Mouse (Mus musculus): ENCODE data around the gene Smim1. TPM values are rescaled to one million over a fixed set of nuclear protein-coding genes. Genes with fewer than 3 reads are reported as not detected.

Gene Smim1
- polyA plus RNA-seq, 2 experiments = 20.7 to 22.4 TPM

DNA sequence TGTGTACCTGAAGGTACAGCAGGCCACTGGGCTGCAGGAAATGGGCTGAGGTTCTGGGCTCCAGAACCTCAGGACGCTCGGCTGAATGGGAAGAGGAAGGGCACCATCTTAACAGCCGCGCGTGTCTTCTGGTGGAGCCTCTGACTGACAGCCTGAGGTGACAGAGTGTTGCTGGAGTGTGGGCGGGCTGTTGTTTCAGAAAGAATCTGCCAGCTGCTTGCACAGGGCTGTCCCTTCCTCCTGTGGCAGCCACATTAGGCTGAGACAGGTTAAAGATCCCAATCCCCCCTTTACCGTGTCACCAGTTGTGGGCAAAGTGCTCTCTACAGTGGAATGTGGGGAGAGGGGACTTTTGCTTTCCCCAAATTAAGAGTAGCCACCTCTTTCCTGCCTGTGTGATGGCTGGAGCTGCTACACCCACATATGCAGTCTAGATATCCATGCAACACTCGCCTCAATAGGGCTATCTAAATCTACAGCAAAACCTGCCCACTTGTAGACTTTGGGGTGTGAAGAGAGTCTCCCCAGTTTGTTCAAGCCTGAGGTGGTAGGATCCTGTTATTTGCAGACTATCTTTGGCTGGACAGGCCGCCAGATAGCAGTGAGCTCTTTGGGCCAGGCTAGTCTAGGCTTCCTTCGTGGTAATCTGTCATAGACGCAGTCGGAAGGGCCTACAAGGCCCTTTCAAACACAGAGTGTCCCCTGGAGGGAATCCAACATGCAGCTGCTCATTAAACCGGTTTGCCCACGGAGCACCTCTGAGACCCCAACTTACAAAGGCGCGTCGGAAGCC is 1.1 kb downstream of the Smim1 start:
- 0 out of 2 replicates have a peak overlapping the region, but pooled peaks have one; percentile 48 for H3K9ac ChIP-seq (ENCODE audit: low read depth, low read length, severe bottlenecking)
- 37% methylated on average over 17 of the region's 17 CpGs for WGBS

DNA sequence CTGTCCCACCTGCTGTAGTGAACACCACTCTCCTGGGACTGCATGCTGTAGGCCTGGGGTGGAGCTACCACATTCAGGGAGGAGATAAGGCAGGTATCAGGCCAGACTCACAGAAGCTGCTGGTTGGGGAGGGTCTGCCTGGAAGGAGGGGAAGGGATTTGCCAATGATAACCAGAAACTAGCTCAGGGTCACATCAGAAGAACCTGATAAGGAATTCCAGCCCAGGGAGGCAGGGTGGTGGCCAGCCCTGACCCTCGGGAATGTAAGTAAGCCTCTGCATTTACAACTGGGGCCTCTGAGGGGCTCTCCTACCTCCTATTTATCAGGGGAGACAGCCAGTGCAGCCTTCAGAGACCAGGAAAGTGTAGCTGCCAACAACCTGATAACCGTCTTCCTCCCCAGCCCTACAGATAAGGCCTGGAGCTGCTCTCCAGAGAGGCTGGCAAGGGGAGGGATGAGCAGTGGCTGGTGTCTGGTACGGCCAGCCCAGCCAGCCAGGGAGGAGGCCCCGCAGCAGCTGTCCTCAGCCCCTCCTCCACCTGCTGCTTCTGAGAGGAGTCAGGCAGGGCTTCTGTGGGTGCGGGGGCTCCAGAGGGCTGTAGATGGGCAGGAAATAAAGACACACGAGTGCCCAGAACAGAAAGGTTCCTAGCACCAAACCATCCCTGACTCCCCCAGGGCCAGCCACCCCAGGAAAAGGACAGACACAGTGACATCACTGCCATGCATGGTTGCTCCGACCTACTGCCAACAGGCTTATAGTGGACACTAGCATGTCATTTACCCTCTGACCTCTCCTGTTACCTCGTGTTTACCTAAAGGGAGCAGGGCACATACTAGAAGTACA is 2.1 kb downstream of the Smim1 start:
- H3K4me2 ChIP-seq (replicated peaks; ENCODE audit: low read depth, low read length, severe bottlenecking) = no peak overlapping the region
- no peak for DNase-seq (ENCODE audit: low spot score)
- 21% methylated on average over 8 of the region's 8 CpGs for WGBS

More for the DNA sequence above, 1.1 kb downstream of the Smim1 start:
- no peak for ATAC-seq (ENCODE audit: low FRiP score, low read depth)
- no peak for DNase-seq (ENCODE audit: low spot score)
- Histone ChIP-seq H3K36me3 (ENCODE audit: control insufficient read depth, insufficient read depth, low read length) (peaks cover 27% of the 10 kb centered on the region), H3K4me2 (replicated peaks; ENCODE audit: low read depth, low read length, severe bottlenecking) (peak overlapping the region; percentile 59; the same call in 1 of the 2 replicates), H3K9me3 (ENCODE audit: control insufficient read depth, low read length) (no peaks in the 10 kb centered on the region), H3K27me3 (ENCODE audit: control insufficient read depth, insufficient read depth, low read length) (peaks cover 33% of the 10 kb centered on the region), H3K4me1 (ENCODE audit: control insufficient read depth, insufficient read depth, low read length) (peaks cover 11% of the 10 kb centered on the region), H3K4me3 (replicated peaks; ENCODE audit: low read length) (peak overlapping the region; percentile 34), H3K27ac (replicated peaks; ENCODE audit: low read depth, low read length) (no peak overlapping the region)
- TF ChIP-seq POLR2A (IDR thresholded peaks at IDR 0.05; ENCODE audit: borderline replicate concordance, extremely low read depth, insufficient read depth, insufficient read length) = no peak

DNA sequence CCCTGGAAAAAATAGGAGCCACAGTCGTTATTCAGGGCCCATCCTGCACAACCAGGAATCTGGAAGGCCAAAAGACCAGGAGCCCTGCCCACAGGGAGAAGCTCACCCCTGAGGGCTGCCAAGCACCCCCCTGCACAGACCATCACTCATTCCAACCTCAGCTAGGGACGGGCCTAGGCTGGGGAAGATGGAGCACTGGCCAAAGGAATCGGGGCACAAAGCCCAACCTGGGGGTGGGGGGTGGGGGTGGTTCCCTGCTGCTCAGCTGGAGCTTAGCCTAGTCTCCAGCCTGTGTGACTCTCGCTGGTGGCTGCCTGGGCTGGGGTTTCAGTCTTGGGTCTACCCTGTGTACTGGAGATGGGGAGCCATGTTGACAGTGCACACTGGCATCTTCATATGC is 3.2 kb downstream of the Smim1 start:
- Histone ChIP-seq H3K27me3 (ENCODE audit: control insufficient read depth, insufficient read depth, low read length) (peaks cover 33% of the 10 kb centered on the region), H3K4me3 (replicated peaks; ENCODE audit: low read length) (no peak overlapping the region), H3K36me3 (ENCODE audit: control insufficient read depth, insufficient read depth, low read length) (peaks cover 48% of the 10 kb centered on the region), H3K27ac (replicated peaks; ENCODE audit: low read depth, low read length) (no peak overlapping the region), H3K9me3 (ENCODE audit: control insufficient read depth, low read length) (no peaks in the 10 kb centered on the region), H3K9ac (ENCODE audit: low read depth, low read length, severe bottlenecking) (no peak overlapping the region), H3K4me1 (ENCODE audit: control insufficient read depth, insufficient read depth, low read length) (peaks cover 11% of the 10 kb centered on the region), H3K4me2 (replicated peaks; ENCODE audit: low read depth, low read length, severe bottlenecking) (no peak overlapping the region)
- DNase-seq (ENCODE audit: low spot score) (no peak), ATAC-seq (ENCODE audit: low FRiP score, low read depth) (no peak)
- no peak for TF ChIP-seq POLR2A (IDR thresholded peaks at IDR 0.05; ENCODE audit: borderline replicate concordance, extremely low read depth, insufficient read depth, insufficient read length)
- WGBS = 34% methylated on average over 4 of the region's 4 CpGs

More for the DNA sequence above, 2.1 kb downstream of the Smim1 start:
- TF ChIP-seq POLR2A (IDR thresholded peaks at IDR 0.05; ENCODE audit: borderline replicate concordance, extremely low read depth, insufficient read depth, insufficient read length) = no peak
- Histone ChIP-seq H3K9me3 (ENCODE audit: control insufficient read depth, low read length) (no peaks in the 10 kb centered on the region), H3K4me1 (ENCODE audit: control insufficient read depth, insufficient read depth, low read length) (peaks cover 11% of the 10 kb centered on the region), H3K27me3 (ENCODE audit: control insufficient read depth, insufficient read depth, low read length) (peaks cover 33% of the 10 kb centered on the region), H3K4me3 (replicated peaks; ENCODE audit: low read length) (no peak overlapping the region), H3K9ac (ENCODE audit: low read depth, low read length, severe bottlenecking) (no peak overlapping the region), H3K27ac (replicated peaks; ENCODE audit: low read depth, low read length) (no peak overlapping the region), H3K36me3 (ENCODE audit: control insufficient read depth, insufficient read depth, low read length) (peaks cover 36% of the 10 kb centered on the region)
- peak; percentile 18; the same call in 1 of the 2 replicates for ATAC-seq (ENCODE audit: low FRiP score, low read depth)

DNA sequence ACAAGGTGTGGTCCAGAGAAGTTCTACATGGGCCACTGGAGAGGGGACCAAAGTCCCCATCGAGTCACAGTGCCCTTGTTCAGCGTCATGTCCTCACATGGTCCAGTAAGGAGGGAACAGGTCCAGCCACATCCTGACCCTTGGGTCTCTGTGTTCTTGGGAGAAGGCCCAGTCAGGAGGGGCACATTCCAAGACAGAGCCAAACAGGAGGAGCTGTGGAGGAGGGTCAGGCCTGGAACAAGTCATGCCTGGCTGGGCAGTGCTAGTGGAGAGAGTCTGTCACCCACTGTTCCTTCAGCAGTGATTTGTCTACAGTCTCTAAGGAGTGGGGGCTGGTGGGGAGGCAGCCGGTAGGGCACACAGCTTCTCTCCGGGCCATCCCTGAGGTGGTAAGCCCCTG is 3.6 kb downstream of the Smim1 start:
- ATAC-seq (ENCODE audit: low FRiP score, low read depth) = no peak
- H3K4me3 ChIP-seq (replicated peaks; ENCODE audit: low read length) = no peak overlapping the region
- peaks cover 11% of the 10 kb centered on the region for H3K4me1 ChIP-seq (ENCODE audit: control insufficient read depth, insufficient read depth, low read length)
- no peak overlapping the region for H3K9ac ChIP-seq (ENCODE audit: low read depth, low read length, severe bottlenecking)
- peaks cover 50% of the 10 kb centered on the region for H3K36me3 ChIP-seq (ENCODE audit: control insufficient read depth, insufficient read depth, low read length)
- H3K9me3 ChIP-seq (ENCODE audit: control insufficient read depth, low read length) = no peaks in the 10 kb centered on the region
- H3K27me3 ChIP-seq (ENCODE audit: control insufficient read depth, insufficient read depth, low read length) = peaks cover 31% of the 10 kb centered on the region
- 80% methylated on average over 4 of the region's 4 CpGs for WGBS
- DNase-seq (ENCODE audit: low spot score) = no peak
- H3K27ac ChIP-seq (replicated peaks; ENCODE audit: low read depth, low read length) = no peak overlapping the region
- TF ChIP-seq POLR2A (IDR thresholded peaks at IDR 0.05; ENCODE audit: borderline replicate concordance, extremely low read depth, insufficient read depth, insufficient read length) = no peak
- H3K4me2 ChIP-seq (replicated peaks; ENCODE audit: low read depth, low read length, severe bottlenecking) = no peak overlapping the region

DNA sequence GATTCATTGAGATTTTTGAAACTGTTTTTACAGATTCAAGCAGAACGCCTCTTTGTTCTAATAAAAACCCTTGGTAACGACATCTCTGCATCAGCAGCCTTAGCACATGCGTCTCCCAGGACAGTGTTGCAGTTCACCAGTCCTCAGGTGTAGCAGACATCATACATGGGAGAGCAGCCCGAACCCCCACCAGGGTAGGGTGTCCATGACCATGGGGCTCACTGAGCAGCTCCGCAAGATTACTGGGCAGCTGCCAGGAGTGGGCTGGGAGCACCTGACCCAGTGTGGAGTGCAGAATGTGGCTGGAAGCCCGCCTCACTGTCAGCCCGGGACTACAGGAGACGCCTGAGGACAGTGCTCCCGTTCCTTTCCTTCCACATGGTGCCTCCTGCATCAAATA is 4.6 kb downstream of the Smim1 start:
- 83% methylated on average over 9 of the region's 9 CpGs for WGBS
- no peak for TF ChIP-seq POLR2A (IDR thresholded peaks at IDR 0.05; ENCODE audit: borderline replicate concordance, extremely low read depth, insufficient read depth, insufficient read length)
- Histone ChIP-seq H3K9ac (ENCODE audit: low read depth, low read length, severe bottlenecking) (no peak overlapping the region), H3K9me3 (ENCODE audit: control insufficient read depth, low read length) (no peaks in the 10 kb centered on the region), H3K4me2 (replicated peaks; ENCODE audit: low read depth, low read length, severe bottlenecking) (no peak overlapping the region), H3K4me3 (replicated peaks; ENCODE audit: low read length) (no peak overlapping the region), H3K36me3 (ENCODE audit: control insufficient read depth, insufficient read depth, low read length) (peaks cover 60% of the 10 kb centered on the region), H3K4me1 (ENCODE audit: control insufficient read depth, insufficient read depth, low read length) (peaks cover 10% of the 10 kb centered on the region), H3K27me3 (ENCODE audit: control insufficient read depth, insufficient read depth, low read length) (peaks cover 22% of the 10 kb centered on the region), H3K27ac (replicated peaks; ENCODE audit: low read depth, low read length) (no peak overlapping the region)
- ATAC-seq (ENCODE audit: low FRiP score, low read depth) (no peak), DNase-seq (ENCODE audit: low spot score) (no peak)
